Mouse (Mus musculus): Measurements from ENCODE around the gene T. TPM values are rescaled to one million over a fixed set of nuclear protein-coding genes. Genes with fewer than 3 reads are reported as not detected.

T gene
- polyA plus RNA-seq, 1 experiment from 2014 or later, result 0.31 TPM

DNA sequence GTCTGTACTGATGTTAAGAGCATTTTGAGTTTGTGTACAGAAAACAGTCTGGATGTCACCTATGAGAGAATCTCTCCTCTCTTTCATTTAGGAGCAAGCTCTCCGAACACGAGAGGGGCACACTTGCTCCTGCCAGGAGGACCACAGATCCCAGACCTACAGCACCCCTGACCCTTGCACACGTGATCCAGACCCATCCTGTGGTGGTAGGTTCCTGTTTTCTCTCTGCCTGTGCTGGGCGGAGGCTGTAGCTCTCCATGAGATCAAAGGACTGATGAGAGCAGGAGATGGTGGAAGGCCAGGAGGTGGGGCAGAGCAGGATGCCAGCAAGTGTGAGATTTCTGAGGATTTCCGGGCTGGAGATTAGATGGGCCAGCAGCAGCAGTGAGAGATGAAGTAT, 12.7 kb upstream of the T start:
- no peak overlapping the region for H3K9ac ChIP-seq (ENCODE audit: low read depth, low read length)
- H3K4me1 ChIP-seq (ENCODE audit: control insufficient read depth, insufficient read depth, low read length), result no peaks in the 10 kb centered on the region
- WGBS, result 26% methylated on average over 5 of the region's 5 CpGs
- no peak overlapping the region for H3K27ac ChIP-seq (ENCODE audit: low read depth, low read length)
- ATAC-seq (ENCODE audit: low FRiP score, low TSS enrichment), result no peak
- no peak overlapping the region for H3K4me3 ChIP-seq (ENCODE audit: low read length)
- no peaks in the 10 kb centered on the region; the same call in 1 of the 2 replicates for H3K27me3 ChIP-seq (ENCODE audit: control insufficient read depth, insufficient read depth, low read length)
- no peak overlapping the region for H3K4me2 ChIP-seq (replicated peaks; ENCODE audit: low read depth, low read length)
- H3K36me3 ChIP-seq (ENCODE audit: control insufficient read depth, insufficient read depth, low read length), result no peaks in the 10 kb centered on the region
- H3K9me3 ChIP-seq (ENCODE audit: control insufficient read depth, low read length), result no peaks in the 10 kb centered on the region

DNA sequence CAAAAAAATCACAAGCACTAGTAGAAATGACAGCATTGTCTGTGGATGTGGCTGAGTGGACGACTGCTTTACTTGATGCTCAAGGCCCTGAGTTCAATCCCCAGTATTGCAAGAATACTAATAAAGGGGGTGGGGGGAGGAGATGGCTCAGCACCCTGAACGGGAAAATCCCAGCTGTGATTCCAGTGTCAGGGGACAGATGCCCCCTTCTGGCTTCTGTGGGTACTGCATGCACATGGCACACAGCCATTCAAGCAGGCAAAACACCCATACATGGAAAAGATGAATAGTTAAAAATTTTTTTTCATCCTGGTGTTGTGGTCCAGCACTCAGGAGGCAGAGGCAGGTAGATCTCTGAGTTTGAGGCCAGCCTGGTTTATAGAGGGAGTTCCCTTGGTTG, 10.9 kb upstream of the T start:
- WGBS, result 66% methylated on average over 2 of the region's 2 CpGs
- Histone ChIP-seq H3K9ac (ENCODE audit: low read depth, low read length) (no peak overlapping the region), H3K36me3 (ENCODE audit: control insufficient read depth, insufficient read depth, low read length) (no peaks in the 10 kb centered on the region), H3K27ac (ENCODE audit: low read depth, low read length) (no peak overlapping the region), H3K27me3 (ENCODE audit: control insufficient read depth, insufficient read depth, low read length) (peaks cover 8% of the 10 kb centered on the region), H3K9me3 (ENCODE audit: control insufficient read depth, low read length) (no peaks in the 10 kb centered on the region), H3K4me2 (replicated peaks; ENCODE audit: low read depth, low read length) (no peak overlapping the region), H3K4me3 (ENCODE audit: low read length) (no peak overlapping the region), H3K4me1 (ENCODE audit: control insufficient read depth, insufficient read depth, low read length) (no peaks in the 10 kb centered on the region)
- ATAC-seq (ENCODE audit: low FRiP score, low TSS enrichment), result no peak

DNA sequence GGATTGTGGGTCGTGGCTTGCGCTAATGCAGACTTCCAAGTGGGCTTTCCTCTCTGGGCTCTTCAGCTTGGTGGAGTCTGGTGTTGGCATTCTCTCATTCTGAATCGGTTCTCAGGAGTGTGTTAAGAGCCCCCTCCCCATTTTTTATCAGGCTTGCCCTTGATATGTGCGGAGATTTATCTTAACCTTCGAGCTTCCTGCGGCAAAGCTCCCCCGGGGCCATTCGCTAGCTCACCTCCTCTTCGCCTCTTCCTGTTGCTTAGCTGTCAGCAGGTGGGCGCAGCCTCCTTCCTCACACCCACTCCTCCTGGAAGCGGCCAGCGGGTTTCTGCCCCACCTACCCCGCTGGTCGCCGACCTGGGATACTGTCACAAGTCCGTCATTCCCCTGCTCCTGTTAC, 4.8 kb upstream of the T start:
- peaks cover 70% of the 10 kb centered on the region for H3K27me3 ChIP-seq (ENCODE audit: control insufficient read depth, insufficient read depth, low read length)
- no peak overlapping the region for H3K4me2 ChIP-seq (replicated peaks; ENCODE audit: low read depth, low read length)
- peaks cover 14% of the 10 kb centered on the region for H3K4me1 ChIP-seq (ENCODE audit: control insufficient read depth, insufficient read depth, low read length)
- no peaks in the 10 kb centered on the region for H3K36me3 ChIP-seq (ENCODE audit: control insufficient read depth, insufficient read depth, low read length)
- no peak for ATAC-seq (ENCODE audit: low FRiP score, low TSS enrichment)
- no peaks in the 10 kb centered on the region for H3K9me3 ChIP-seq (ENCODE audit: control insufficient read depth, low read length)
- H3K9ac ChIP-seq (ENCODE audit: low read depth, low read length), result no peak overlapping the region
- no peak overlapping the region for H3K27ac ChIP-seq (ENCODE audit: low read depth, low read length)
- H3K4me3 ChIP-seq (ENCODE audit: low read length), result no peak overlapping the region
- WGBS, result 3% methylated on average over 16 of the region's 16 CpGs

DNA sequence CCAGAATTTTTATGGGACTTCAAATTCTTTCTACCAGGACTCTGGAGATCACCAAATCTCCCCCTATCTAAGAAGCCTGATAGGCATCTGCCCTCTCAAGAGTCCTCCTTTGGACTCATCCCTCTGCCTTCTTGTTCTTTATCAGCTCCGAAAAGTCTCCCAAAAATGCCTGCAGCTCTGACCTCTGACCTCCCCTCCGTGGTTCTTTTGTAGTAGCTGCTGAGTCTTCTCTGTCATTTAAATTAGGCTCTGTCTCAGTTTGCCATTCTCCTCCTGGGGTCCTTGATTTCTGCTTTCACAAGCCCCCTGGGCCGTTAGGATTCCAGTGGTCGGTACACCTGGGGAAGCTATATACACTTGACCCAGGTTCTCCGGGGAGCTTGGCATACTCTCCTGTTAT, 4.3 kb upstream of the T start:
- H3K9ac ChIP-seq (ENCODE audit: low read depth, low read length), result no peak overlapping the region

DNA sequence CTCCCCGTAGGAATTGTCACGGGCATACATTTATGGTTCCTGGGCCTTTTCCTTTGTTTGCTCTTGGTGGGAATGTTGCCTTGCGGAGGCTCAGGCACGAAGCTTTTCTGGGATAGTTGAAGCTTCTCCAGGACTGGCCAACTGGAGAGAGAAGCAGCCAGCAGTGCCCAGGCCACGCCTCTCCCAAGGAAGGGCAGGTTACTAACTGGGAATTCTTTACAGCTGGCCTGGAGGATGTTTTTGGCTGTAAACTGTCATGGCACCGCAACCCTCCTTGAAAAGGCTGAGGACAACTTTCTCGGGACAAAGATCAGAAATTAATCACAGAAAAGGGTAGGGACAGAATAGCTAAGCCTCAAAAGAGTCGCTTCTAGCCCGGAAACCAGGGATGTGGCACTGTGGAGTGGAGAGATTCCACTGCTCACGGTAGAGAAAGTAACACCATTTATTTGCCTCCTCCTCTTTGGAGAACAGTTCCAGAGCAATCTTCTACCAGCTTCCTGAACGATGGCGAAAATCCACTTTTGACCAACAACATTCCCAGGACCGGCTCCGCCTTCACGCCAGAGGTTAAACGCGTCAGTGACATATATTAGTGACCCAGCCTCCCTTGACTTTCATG, 1.9 kb upstream of the T start:
- H3K4me3 ChIP-seq (ENCODE audit: low read length), result 0 out of 2 replicates have a peak overlapping the region, but pooled peaks have one; percentile 1

More for the DNA sequence above, 4.3 kb upstream of the T start:
- Histone ChIP-seq H3K36me3 (ENCODE audit: control insufficient read depth, insufficient read depth, low read length) (no peaks in the 10 kb centered on the region), H3K4me2 (replicated peaks; ENCODE audit: low read depth, low read length) (no peak overlapping the region), H3K27ac (ENCODE audit: low read depth, low read length) (no peak overlapping the region), H3K4me1 (ENCODE audit: control insufficient read depth, insufficient read depth, low read length) (peaks cover 14% of the 10 kb centered on the region), H3K9me3 (ENCODE audit: control insufficient read depth, low read length) (no peaks in the 10 kb centered on the region), H3K27me3 (ENCODE audit: control insufficient read depth, insufficient read depth, low read length) (peaks cover 74% of the 10 kb centered on the region), H3K4me3 (ENCODE audit: low read length) (no peak overlapping the region)
- 4% methylated on average over 5 of the region's 5 CpGs for WGBS
- no peak for ATAC-seq (ENCODE audit: low FRiP score, low TSS enrichment)

DNA sequence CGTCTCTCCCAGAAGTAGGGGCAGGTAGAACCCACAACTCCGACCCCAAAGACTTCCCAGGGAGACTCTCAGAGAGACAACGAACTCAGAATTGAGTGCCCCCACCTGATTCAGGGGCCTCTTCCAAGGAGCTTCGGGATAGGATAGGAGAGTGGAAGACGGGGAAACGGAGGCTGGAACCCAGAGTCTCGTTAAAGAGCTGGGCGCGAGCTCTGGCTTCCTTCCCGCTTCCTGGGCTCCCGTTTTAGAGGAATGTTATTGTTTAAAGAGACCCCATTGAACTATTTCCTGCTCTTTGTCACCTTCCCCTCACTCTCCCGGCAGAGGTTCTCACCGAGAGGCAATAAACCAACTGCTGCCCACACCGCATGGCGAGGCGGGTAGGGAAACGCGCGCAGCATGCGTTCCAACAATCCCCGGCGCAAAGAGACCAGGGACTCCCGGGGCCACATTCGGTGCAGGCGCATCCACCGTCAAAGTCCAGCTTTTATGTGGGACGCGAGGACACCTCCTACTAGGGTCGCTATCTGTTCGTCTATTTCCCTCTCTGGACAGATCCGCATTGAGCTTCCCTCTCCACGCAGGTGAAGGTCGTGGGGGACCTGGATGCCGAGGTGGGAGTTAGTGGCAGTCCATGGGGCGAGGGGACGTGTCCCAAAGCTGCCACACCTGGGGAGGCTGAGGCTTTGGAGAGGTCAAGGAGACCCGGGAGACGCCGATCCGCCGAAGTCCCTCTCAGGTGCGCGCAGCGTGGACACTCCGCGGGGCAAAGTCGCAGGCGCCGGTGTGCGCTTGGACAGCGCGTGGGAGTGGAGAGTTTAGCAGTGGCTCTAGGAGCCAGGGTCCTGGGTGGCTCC, 874 bp upstream of the T start:
- Histone ChIP-seq H3K4me2 (replicated peaks; ENCODE audit: low read depth, low read length) (peak overlapping the region; percentile 50), H3K9ac (ENCODE audit: low read depth, low read length) (no peak overlapping the region), H3K9me3 (ENCODE audit: control insufficient read depth, low read length) (no peaks in the 10 kb centered on the region), H3K36me3 (ENCODE audit: control insufficient read depth, insufficient read depth, low read length) (no peaks in the 10 kb centered on the region), H3K27me3 (ENCODE audit: control insufficient read depth, insufficient read depth, low read length) (peaks cover 100% of the 10 kb centered on the region), H3K4me3 (ENCODE audit: low read length) (peak overlapping the region; percentile 35), H3K27ac (ENCODE audit: low read depth, low read length) (no peak overlapping the region), H3K4me1 (ENCODE audit: control insufficient read depth, insufficient read depth, low read length) (peaks cover 14% of the 10 kb centered on the region)
- under 1% methylated on average over 52 of the region's 52 CpGs for WGBS
- ATAC-seq (ENCODE audit: low FRiP score, low TSS enrichment), result no peak

More for the DNA sequence above, 1.9 kb upstream of the T start:
- Histone ChIP-seq H3K9ac (ENCODE audit: low read depth, low read length) (no peak overlapping the region), H3K27me3 (ENCODE audit: control insufficient read depth, insufficient read depth, low read length) (peaks cover 98% of the 10 kb centered on the region), H3K9me3 (ENCODE audit: control insufficient read depth, low read length) (no peaks in the 10 kb centered on the region), H3K36me3 (ENCODE audit: control insufficient read depth, insufficient read depth, low read length) (no peaks in the 10 kb centered on the region), H3K27ac (ENCODE audit: low read depth, low read length) (no peak overlapping the region), H3K4me2 (replicated peaks; ENCODE audit: low read depth, low read length) (no peak overlapping the region), H3K4me1 (ENCODE audit: control insufficient read depth, insufficient read depth, low read length) (peaks cover 14% of the 10 kb centered on the region)
- 2% methylated on average over 17 of the region's 17 CpGs for WGBS
- no peak for ATAC-seq (ENCODE audit: low FRiP score, low TSS enrichment)

DNA sequence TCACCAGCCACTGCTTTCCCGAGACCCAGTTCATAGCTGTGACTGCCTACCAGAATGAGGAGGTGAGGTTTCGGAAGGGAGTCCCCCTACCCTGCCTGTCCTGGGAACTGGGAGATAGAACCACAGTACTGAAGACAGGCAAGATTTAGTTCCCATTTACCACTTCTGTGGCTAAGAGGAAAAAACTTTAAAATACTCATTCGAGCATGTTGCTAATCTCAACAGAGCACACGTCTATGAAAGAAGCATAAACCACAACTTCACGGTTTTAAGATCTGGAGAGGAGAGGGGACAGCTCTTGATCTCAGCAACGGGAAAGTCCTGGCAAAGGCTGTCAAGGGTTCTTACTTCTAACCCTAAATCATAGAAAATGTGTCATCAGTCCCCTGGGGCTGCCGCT, 2.0 kb downstream of the T start:
- Histone ChIP-seq H3K9me3 (ENCODE audit: control insufficient read depth, low read length) (no peaks in the 10 kb centered on the region), H3K36me3 (ENCODE audit: control insufficient read depth, insufficient read depth, low read length) (no peaks in the 10 kb centered on the region), H3K27me3 (ENCODE audit: control insufficient read depth, insufficient read depth, low read length) (peaks cover 88% of the 10 kb centered on the region), H3K4me3 (ENCODE audit: low read length) (no peak overlapping the region), H3K4me2 (replicated peaks; ENCODE audit: low read depth, low read length) (no peak overlapping the region), H3K9ac (ENCODE audit: low read depth, low read length) (no peak overlapping the region), H3K27ac (ENCODE audit: low read depth, low read length) (no peak overlapping the region), H3K4me1 (ENCODE audit: control insufficient read depth, insufficient read depth, low read length) (peaks cover 14% of the 10 kb centered on the region)
- WGBS, result 31% methylated on average over 7 of the region's 7 CpGs
- ATAC-seq (ENCODE audit: low FRiP score, low TSS enrichment), result no peak

DNA sequence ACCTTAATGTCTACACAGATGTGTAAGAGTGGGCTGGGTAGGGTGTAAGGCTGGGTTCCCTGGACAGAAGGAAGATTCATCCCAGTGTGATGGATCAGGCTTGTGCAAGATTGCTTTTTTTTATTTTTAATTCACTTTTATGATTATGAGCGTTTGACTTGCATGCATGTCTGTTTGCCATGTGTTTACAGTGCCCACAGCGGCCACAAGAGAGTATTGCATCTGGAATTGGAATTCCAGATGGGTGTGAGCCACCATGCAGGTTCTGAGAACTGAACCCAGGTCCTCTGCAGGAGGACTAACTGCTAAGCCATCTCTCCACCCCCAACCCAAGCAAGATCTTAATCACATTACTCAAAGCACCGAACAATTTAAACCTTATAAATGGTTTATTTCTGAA, 9.8 kb downstream of the T start:
- H3K4me2 ChIP-seq (replicated peaks; ENCODE audit: low read depth, low read length), result no peak overlapping the region
- H3K27me3 ChIP-seq (ENCODE audit: control insufficient read depth, insufficient read depth, low read length), result peaks cover 9% of the 10 kb centered on the region
- H3K4me3 ChIP-seq (ENCODE audit: low read length), result no peak overlapping the region
- H3K9ac ChIP-seq (ENCODE audit: low read depth, low read length), result no peak overlapping the region
- 54% methylated on average over 3 of the region's 3 CpGs for WGBS
- H3K27ac ChIP-seq (ENCODE audit: low read depth, low read length), result no peak overlapping the region
- no peaks in the 10 kb centered on the region for H3K9me3 ChIP-seq (ENCODE audit: control insufficient read depth, low read length)
- no peak for ATAC-seq (ENCODE audit: low FRiP score, low TSS enrichment)
- no peaks in the 10 kb centered on the region for H3K4me1 ChIP-seq (ENCODE audit: control insufficient read depth, insufficient read depth, low read length)
- no peaks in the 10 kb centered on the region for H3K36me3 ChIP-seq (ENCODE audit: control insufficient read depth, insufficient read depth, low read length)

DNA sequence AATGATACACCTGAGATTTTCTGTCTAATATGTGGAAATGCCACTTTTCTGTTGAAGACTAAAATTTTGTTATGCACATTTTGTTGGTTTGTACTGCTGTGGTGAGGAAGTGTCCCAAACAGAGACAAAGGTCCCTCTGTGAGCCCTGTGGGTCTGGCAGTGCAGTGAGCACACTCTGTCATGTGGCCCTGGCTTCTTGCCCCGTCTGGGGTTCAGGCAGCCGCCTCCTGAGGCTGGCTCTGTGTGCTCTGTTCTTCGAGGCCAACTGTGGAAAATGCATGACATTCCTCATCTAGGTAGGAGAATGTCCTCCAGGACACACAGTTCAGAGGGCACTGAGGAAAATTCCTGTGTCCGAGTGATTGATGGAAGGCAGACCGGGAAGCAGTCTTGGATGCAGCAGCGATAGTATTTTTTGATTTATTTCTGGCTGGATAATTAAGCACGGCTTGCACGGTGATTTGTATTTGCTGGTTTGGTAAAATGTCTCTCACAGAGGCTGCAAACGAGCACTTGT, 13.5 kb downstream of the T start:
- 13% methylated on average over 9 of the region's 9 CpGs for WGBS
- H3K36me3 ChIP-seq (ENCODE audit: control insufficient read depth, insufficient read depth, low read length), result no peaks in the 10 kb centered on the region
- no peak overlapping the region for H3K4me2 ChIP-seq (replicated peaks; ENCODE audit: low read depth, low read length)
- H3K9ac ChIP-seq (ENCODE audit: low read depth, low read length), result no peak overlapping the region
- no peak overlapping the region for H3K27ac ChIP-seq (ENCODE audit: low read depth, low read length)
- no peaks in the 10 kb centered on the region for H3K4me1 ChIP-seq (ENCODE audit: control insufficient read depth, insufficient read depth, low read length)
- H3K27me3 ChIP-seq (ENCODE audit: control insufficient read depth, insufficient read depth, low read length), result no peaks in the 10 kb centered on the region
- ATAC-seq (ENCODE audit: low FRiP score, low TSS enrichment), result no peak
- H3K4me3 ChIP-seq (ENCODE audit: low read length), result no peak overlapping the region
- no peaks in the 10 kb centered on the region for H3K9me3 ChIP-seq (ENCODE audit: control insufficient read depth, low read length)

Measured in kidney, embryonic 14.5 days (tissue).